Mouse (Mus musculus) left cerebral cortex, postnatal 14 days (tissue): Measurements from ENCODE around the gene Nelfb. TPM values are rescaled to one million over a fixed set of nuclear protein-coding genes. Genes with fewer than 3 reads are reported as not detected.
A peak's percentile ranks its signal among the peaks of the same experiment; 100 is the strongest.

ENCODE experiments used
- DNase-seq, 2 experiments: peaks; one replicate each; pipeline ENCODE4 v3.0.0; 2021 to 2022; ENCODE audit warnings: low spot score in 2 of 2, mixed read lengths in 1 of 2
- intact Hi-C: fragments of 180-260 bp; cut with DNase I; formaldehyde crosslinking; loops from one replicate; pipeline ENCODE4 v1.15.1; 2025
- total RNA-seq, 2 experiments: library from RNA; stranded (reverse); gene quantifications; 2 replicates each; pipeline ENCODE4 v1.2.3; 2021

The Nelfb gene
- total RNA-seq, 2 experiments from 2014 or later: 49.9 to 52.1 TPM

DNA sequence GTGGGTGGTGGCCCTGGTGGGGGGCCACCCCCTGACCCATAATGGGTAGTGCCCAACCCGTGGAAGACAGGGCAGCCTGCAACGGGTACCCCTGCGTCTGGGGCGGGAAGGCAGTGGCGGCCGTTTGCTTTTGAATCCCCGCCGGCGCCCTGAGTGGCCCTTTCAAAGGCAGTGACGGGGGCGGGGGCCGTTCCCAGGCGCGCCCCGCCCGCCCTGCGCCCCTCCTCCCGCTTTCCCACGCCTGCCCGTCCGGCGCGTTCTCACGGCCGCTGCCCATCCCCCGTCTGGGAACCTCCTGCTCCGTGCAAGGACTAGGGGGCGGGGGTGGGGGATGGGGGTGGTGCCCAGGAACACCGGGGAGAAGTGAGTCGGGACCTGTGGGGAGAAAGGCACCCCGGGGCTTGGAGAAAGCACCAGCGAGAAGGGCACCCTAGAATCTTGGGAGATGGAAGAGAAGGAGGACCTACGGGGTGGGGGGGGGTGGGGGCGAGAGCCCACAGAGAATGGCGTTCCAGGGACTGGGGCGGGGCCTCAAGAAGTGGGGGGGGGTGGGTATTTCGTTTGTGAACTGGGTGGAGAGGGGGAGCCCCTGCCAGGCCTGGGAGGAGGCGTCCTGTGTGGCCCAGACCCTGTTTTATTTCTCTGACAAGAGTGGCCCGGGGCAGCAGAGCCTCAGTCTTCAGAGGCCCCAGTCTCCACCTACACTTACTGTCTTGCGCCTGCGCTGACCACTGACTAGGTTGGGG, 43.2 kb downstream of the Nelfb start:
- intact Hi-C loops: no loop called here
- peak in 1 of 2 experiments; percentile 55 for DNase-seq

DNA sequence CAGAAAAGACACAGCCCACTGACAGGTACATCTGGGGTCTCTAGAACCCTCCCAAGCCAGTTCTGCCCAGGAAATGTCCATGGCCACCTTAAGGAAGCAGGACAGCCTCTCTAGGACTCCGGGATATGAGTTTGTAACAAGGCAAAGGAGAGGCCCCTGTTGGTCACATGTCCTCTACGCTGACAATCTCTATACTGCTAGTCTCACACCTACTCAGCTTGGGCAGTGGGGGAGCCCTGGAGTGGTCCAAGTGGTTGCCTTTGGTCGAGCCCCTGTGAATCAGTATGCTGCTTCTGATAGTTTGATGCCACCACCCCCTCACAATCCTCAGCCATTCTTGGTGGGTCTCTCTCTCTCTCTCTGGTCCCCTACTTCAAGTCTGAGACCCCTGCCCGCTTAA, 43.8 kb downstream of the Nelfb start:
- no peak for DNase-seq
- intact Hi-C loops: no loop called here

DNA sequence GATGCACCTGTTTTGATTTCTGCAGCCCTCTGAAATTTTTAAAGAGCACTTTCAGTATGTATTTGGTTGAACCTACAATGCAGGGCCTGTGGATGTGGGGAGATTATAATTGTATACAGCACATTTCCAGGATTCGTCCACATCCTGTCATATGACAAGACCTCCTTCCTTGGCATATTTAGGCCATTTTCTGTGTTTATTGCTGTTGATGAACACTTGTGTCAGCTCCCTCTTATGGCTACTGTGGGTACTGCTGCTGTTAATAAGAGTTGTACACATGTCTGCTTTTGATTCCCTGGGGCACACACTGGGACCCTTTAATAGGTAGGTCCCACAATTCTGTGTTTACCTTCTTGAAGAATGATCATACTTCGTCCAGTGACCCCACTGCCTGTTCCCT, 53.6 kb downstream of the Nelfb start:
- DNase-seq: peak; percentile 69 to 84
- intact Hi-C loops: no loop called here

DNA sequence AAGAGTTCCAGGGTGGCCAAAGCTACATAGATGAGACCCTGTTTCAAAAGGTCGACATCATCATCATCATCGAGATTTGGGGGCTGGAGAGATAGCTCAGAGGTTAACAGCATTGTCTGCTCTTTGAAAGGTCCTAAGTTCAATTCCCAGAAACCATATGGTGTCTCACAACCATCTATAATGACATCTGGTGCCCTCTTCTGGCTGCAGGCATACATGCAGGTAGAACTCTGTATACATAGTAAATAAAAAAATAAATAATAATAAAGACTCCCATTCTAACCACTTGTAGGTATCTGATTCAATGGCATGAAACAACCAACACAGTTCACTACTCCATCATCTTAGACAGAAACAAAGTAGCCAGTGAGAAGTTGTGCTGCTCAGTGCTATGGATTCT, 54.3 kb downstream of the Nelfb start:
- intact Hi-C loops: no loop called here
- no peak for DNase-seq

DNA sequence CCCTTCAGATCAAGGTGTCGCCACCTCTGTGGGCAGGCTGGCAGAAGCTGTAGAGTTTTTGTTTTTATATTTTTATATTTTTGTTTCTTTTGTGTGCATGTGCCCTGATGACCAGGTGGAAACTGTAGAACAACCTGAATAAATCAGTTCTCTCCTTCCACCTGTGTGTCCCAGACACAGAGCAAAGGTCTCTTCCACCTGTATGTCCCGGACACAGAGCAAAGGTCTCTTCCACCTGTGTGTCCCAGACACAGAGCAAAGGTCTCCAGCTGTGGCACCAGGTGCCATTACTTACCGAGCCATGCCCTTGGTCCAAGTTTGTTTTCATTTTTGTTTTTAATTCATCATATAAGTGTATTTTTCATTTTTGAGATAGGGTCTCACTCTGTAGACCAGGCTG, 55.1 kb downstream of the Nelfb start:
- intact Hi-C loops: no loop called here
- no peak for DNase-seq

DNA sequence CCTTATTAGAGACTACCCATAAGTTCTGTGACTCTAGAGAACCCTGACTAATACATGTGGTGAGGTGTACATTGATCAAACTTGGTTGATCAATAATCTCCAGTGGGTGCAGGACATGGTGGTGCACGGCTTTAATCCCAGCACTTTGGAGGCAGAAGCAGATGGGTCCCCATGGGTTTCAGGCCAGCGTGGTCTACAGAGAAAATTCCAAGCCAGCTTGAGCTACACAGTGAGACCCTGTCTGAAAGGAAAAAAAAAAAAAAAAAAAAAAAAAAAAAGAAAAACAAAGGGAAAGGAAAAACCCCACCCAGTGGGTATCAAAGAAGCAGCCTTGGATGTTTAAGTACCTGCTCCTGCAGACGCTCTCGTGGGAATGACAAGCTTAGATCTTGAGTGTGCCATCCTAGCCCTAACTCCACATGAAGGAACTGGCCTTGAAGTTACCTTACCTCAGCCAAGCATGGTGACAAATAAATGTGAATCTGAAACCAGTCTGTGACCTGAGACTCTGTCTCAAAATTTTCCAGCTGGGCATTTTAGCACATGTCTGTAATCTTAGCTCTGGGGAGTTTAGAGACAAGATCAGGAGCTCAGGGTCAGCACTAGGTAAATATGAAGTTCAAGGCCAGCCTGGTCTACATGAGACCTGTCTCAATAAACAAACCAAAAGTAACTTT, 59.9 kb downstream of the Nelfb start:
- intact Hi-C loops: no loop called here

More for the DNA sequence above, 59.9 kb downstream of the Nelfb start:
- no peak for DNase-seq

Other genes with a start within 250 kb of the Nelfb start
- gene Dph7, start 249.1 kb downstream of the Nelfb start, total RNA-seq: 10 to 100 TPM; 27.7 to 30.9 TPM
- 10 to 100 TPM; 85.4 to 96.4 TPM for gene Mrpl41, start 236.4 kb downstream of the Nelfb start, total RNA-seq
- 10 to 100 TPM; 10.6 to 13.4 TPM for gene Pnpla7, start 235.5 kb downstream of the Nelfb start, total RNA-seq
- 100 to 1,000 TPM; 565 to 580 TPM for gene Nsmf, start 157.1 kb downstream of the Nelfb start, total RNA-seq
- gene Entpd8, start 131.2 kb downstream of the Nelfb start, total RNA-seq: not detected
- not detected for gene Noxa1, start 116.3 kb downstream of the Nelfb start, total RNA-seq
- 10 to 100 TPM; 38.6 to 44.9 TPM for gene Nrarp, start 30.7 kb downstream of the Nelfb start, total RNA-seq
- gene Tor4a, start 14.6 kb downstream of the Nelfb start, total RNA-seq: 1 to 10 TPM; 1.7 to 2.6 TPM
- gene Stpg3, start 3.1 kb upstream of the Nelfb start, total RNA-seq: under 1 TPM; 0.27 to 0.44 TPM
- gene Fam166a, start 7.3 kb upstream of the Nelfb start, total RNA-seq: not detected
- gene Tubb4b, start 13.2 kb upstream of the Nelfb start, total RNA-seq: 100 to 1,000 TPM; 478 to 505 TPM
- not detected for gene Slc34a3, start 22.9 kb upstream of the Nelfb start, total RNA-seq
- gene Rnf224, start 25.3 kb upstream of the Nelfb start, total RNA-seq: not detected
- gene Rnf208, start 30.8 kb upstream of the Nelfb start, total RNA-seq: 100 to 1,000 TPM; 220 to 242 TPM
- gene Cysrt1, start 31.0 kb upstream of the Nelfb start, total RNA-seq: under 1 TPM in 1 of 2 experiments, not detected in 1; 0.79 TPM
- 1 to 10 TPM; 2.3 to 2.8 TPM for gene AL732309.1, start 35.4 kb upstream of the Nelfb start, total RNA-seq
- gene Tmem203, start 44.0 kb upstream of the Nelfb start, total RNA-seq: 10 to 100 TPM; 35.3 to 41.3 TPM
- gene Tprn, start 51.1 kb upstream of the Nelfb start, total RNA-seq: 10 to 100 TPM; 14.2 to 15.7 TPM
- gene Ssna1, start 60.9 kb upstream of the Nelfb start, total RNA-seq: 10 to 100 TPM; 70.9 to 72.1 TPM
- 10 to 100 TPM; 69.8 to 73.2 TPM for gene Anapc2, start 61.0 kb upstream of the Nelfb start, total RNA-seq
- gene Tmem210, start 76.7 kb upstream of the Nelfb start, total RNA-seq: not detected
- not detected for gene Lrrc26, start 78.4 kb upstream of the Nelfb start, total RNA-seq
- gene Grin1, start 107.7 kb upstream of the Nelfb start, total RNA-seq: 100 to 1,000 TPM; 477 to 493 TPM
- gene Man1b1, start 120.8 kb upstream of the Nelfb start, total RNA-seq: 10 to 100 TPM; 57.2 to 59.0 TPM
- gene Dpp7, start 144.9 kb upstream of the Nelfb start, total RNA-seq: 10 to 100 TPM; 28.0 to 31.6 TPM
- gene Uap1l1, start 154.2 kb upstream of the Nelfb start, total RNA-seq: 10 to 100 TPM; 12.2 to 14.8 TPM
- 1 to 10 TPM; 6.2 to 7.0 TPM for gene Sapcd2, start 160.8 kb upstream of the Nelfb start, total RNA-seq
- 10 to 100 TPM; 14.7 to 17.5 TPM for gene Entpd2, start 184.4 kb upstream of the Nelfb start, total RNA-seq
- 100 to 1,000 TPM; 366 to 370 TPM for gene Npdc1, start 187.9 kb upstream of the Nelfb start, total RNA-seq
- under 1 TPM; 0.26 to 0.27 TPM for gene Fut7, start 211.8 kb upstream of the Nelfb start, total RNA-seq
- 100 to 1,000 TPM; 137 to 152 TPM for gene Abca2, start 217.2 kb upstream of the Nelfb start, total RNA-seq
- gene Clic3, start 245.3 kb upstream of the Nelfb start, total RNA-seq: 1 to 10 TPM in 1 of 2 experiments, under 1 TPM in 1; 0.59 to 1.2 TPM
- 10 to 100 TPM; 64.1 to 66.3 TPM for gene Paxx, start 249.6 kb upstream of the Nelfb start, total RNA-seq